Mouse (Mus musculus) T-helper 2 cell (primary cell): Measurements from ENCODE around the gene Inafm2.

Experiments used
- in situ Hi-C: fragments of 300-600 bp; cut with MboI, MseI; formaldehyde crosslinking; loops from one replicate; pipeline ENCODE4 v1.15.1; 2025; ENCODE audit warnings: high pct_unique_total_duplicates

The Inafm2 gene

DNA sequence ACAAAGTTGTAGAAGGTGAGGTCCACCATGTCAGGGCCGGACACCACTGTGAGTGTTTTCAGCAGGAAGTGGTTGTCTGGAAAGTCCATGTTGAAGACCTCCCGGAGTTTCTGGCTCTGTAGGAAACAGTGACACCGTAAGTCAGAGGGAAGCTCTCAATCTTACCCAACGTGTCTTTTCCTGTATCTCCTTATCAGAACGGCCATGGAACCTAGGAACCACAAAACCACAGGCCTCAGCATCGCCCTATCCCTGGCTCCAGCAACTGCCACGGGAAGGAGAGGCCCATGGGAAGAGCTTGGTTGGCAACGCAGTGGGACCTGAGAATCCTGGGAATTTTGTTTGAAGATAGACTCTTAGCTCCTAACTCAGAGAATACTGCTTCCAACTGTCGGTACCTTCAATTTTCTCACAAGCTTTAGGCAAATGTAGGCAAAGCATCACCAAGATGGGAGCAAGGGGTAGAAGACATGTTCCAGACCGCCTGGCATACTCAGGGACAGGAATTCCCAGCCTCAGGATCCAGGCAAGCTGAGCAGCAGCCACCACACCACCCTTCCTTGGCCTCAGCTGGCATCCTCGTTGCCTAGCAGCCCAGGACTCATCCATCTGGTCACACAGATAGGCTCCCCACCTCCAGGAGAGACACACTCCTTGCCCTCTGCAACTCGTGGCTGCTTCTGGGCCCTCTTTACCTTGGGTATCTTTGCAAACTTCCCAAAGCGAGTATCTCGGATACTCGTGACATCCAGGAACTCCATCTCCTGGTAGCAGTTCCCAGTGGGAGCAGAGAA, 21.7 kb upstream of the Inafm2 start:
- in situ Hi-C loops = loop anchor here (25.0 kb wide), 1 partner anchor 1613 kb away; no protein-coding TSS in a partner anchor

DNA sequence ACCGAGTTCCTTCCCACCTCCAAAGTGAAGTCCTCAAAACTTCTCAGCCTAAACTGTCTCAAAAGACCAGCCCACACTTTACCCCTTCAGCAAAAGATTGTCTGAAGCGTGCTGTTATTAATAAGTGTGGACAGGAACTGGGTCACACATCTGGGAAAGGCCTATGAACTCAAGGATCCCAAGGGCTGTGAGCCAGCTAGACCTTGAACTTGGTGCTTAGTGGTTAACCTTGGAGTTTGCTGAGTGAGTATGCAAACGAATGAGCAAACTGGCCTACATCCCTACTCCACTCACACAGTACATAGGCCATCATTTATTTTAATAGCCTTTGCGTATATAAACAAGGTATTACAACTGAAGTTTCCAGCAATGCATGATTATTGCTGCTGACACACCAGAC, 20.0 kb upstream of the Inafm2 start:
- in situ Hi-C loops = no loop called here

- in situ Hi-C loops = no loop called here
Measured at GRCm38 (mm10) chr2:118726873-118727272, 18.7 kb upstream of the Inafm2 start.

- in situ Hi-C loops = no loop called here
Measured at GRCm38 (mm10) chr2:118727911-118728310, 17.6 kb upstream of the Inafm2 start.

GRCm38 (mm10) chr2:118728337-118728736, 17.2 kb upstream of the Inafm2 start, which contains the start of gene Plcb2:
Gene Plcb2, minus strand, starts transcription at chr2:118728438.
- in situ Hi-C loops = no loop called here

DNA sequence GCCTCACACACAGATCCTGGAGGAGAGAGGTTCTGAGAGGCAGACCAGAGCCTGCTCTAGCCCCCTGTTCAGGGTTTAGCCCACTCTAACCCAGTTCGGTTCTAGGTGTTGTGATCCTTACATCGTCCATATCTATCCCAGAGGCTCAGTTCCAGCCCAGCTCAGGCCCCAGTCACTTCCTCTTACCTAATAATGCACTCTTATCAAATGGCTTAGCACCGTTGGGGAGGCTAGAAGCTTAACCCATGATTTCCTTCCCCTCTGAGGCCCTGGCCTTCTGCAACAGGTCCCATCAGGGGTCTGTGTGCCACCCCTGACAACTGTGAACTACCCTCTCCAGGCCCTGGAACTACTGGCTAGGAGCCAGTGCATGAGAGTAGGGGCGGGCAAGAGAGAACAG, 16.4 kb upstream of the Inafm2 start:
- in situ Hi-C loops = no loop called here

GRCm38 (mm10) chr2:118729816-118730621, 15.5 kb upstream of the Inafm2 start:
- in situ Hi-C loops = no loop called here

DNA sequence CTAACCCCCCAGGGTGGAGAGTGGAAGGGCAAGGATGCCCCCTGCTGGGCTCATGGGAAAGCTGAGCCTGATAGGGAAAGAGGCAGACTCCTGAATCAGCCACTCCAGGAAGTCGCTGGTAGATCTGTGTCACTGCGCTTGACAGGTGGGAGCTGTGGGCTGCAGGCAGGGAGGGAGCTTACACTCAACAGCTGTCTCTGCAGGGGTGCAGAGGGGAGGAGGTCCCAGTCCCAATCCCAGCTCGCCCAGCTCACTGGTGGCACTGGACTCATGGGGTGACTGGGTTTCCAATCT, 15.0 kb upstream of the Inafm2 start:
- in situ Hi-C loops = no loop called here

- in situ Hi-C loops = no loop called here
Measured at GRCm38 (mm10) chr2:118731981-118732380, 13.6 kb upstream of the Inafm2 start.

GRCm38 (mm10) chr2:118733341-118733740, 12.2 kb upstream of the Inafm2 start:
- in situ Hi-C loops = no loop called here

DNA sequence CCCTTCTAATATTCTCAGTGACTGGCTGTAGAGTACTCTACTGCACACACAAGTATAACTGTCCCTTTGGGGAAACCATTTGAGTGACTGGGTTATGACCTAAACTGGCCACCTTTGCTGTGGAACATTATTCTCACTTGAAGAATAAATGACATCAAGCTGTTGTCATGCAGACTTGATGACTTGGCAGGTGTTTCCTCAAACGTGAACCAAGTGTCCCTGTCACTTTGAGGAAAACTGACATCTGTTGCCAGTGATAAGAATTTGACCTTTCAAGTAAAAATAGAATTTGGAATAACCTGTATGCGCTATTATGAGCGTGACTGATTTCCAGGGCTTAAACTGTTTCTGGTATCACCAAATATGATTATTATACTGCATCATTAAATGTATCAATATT, 5.2 kb upstream of the Inafm2 start:
- in situ Hi-C loops = no loop called here

DNA sequence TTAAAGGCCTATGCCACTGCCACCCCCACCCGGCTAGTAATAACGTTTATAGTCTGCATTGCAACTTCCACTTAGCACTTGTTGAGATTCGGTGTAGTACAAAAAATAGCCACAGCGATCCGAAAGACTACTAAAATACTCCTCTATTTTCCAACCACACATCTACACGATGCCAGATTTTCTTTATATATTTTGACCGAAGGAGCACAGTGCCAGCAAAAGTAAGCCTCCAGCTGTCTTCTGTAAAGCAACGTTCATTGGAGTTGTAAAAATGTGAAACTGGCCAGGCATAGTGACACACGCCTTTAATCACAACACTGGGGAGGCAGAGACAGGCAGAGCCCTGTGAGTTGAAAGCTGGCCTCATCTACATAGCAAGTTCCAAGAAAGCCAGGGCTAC, 4.4 kb upstream of the Inafm2 start:
- in situ Hi-C loops = no loop called here

DNA sequence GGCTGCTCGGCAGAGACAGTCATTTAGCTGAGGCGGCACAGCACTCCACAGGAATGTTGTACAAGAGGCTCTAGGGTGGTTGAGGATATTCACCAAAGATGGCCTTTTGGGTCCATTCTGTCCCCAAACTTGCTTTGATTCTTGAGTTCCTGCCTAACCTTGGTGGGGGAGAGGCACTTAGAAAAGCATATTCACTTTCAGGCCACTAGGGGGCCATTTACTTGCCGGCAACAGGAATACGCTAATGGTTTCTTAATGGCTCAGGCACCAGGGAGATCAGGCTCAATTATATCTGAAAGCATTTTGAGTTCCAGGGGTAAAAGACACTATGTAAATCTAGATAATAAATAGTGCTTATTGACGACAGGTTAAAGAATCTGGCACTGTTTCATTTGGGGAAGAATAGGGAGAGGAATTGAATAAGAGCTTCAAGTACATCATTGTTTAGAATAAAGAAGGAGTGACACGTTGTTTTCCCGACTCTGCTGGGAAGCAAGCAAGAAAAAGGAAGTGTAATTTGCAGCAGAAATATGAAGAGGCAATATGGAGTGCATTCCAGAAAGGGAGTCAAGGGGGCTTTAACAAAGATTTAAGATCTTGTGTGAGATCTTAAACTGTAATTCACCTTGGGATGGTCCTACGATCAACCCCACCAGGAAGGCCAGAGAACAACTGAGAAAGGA, 2.2 kb upstream of the Inafm2 start:
- in situ Hi-C loops = no loop called here

GRCm38 (mm10) chr2:118744621-118745020, 937 bp upstream of the Inafm2 start:
- in situ Hi-C loops = no loop called here

DNA sequence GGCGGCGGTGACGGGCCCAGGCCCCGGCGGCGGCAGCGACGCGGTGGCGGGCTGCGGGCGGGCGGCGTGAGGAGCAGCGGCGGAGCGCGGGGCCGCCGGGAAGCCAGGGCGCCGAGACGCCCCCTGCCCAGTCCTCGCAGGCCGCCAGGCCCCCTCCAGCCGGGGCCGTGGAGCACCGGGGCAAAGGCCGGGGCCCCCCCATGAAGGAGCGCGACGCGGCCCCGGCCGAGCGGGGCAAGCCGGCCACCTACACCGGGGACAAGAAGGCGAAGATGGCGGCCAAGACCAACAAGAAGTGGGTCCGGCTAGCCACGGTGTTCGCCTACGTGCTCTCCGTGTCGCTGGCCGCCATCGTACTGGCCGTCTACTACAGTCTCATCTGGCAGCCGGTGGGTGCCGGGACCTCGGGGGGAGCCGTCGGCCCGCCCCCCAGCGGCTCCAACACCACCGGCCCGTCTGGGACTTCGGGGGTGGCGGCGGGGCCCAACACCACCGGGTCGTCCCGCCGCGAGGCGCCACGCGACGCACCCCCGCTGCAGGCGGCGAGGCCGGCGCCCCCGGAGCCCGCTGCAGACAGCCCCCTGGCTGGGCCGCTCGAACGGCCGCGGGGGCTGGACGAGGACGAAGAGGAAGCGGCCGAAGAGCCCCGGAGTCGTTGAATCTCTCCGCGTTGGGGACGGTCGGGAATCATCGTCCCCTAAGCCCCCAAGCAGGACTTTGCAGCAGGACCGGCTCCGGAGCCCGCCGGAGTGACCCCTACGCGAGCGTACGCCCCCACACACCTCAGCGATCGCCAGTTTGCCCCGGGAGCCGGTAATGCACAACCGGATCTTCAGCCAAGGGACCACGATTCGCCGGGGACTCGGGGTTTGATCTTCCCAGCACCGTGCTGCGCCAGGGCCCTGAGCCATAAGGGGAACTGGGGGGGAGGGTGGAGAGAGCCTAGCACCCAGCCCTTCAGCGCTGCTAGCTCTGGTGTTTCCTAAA, 650 bp downstream of the Inafm2 start:
- in situ Hi-C loops = no loop called here

DNA sequence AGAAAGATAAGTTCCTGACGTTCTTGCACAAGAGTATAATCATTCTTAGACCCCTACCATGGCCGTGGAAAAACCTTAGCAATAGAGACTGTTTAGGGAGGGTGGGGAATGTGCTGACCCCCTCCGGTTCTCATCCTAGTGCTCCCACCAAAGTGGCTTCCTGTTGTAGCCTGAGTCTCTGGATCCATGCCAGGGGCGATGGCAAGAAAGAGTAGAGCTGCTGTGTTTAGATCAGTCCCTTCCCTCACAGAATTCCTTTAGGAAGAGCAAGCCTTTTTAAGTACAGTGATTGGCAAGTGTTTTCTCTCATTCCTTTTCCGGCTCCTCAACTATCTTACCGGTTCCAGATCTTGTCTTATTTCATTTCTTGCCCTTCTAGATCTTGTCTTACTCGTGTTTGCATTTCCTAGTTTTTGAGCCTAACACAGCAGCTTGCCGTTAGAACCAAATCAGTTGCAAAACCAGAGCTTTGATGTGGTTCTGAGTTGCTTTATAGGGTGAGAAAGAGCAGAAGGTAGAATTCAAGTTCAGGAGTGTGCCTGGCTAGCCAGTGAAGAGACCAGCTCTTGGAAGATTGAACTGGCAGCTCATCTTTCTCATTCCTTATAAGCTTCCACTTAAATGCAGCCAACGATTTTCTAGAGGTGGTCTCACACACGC, 1.9 kb downstream of the Inafm2 start:
- in situ Hi-C loops = no loop called here

- in situ Hi-C loops = no loop called here
Measured at GRCm38 (mm10) chr2:118749341-118749884, 3.9 kb downstream of the Inafm2 start.

- in situ Hi-C loops = no loop called here
Measured at GRCm38 (mm10) chr2:118750476-118750875, 4.9 kb downstream of the Inafm2 start.

DNA sequence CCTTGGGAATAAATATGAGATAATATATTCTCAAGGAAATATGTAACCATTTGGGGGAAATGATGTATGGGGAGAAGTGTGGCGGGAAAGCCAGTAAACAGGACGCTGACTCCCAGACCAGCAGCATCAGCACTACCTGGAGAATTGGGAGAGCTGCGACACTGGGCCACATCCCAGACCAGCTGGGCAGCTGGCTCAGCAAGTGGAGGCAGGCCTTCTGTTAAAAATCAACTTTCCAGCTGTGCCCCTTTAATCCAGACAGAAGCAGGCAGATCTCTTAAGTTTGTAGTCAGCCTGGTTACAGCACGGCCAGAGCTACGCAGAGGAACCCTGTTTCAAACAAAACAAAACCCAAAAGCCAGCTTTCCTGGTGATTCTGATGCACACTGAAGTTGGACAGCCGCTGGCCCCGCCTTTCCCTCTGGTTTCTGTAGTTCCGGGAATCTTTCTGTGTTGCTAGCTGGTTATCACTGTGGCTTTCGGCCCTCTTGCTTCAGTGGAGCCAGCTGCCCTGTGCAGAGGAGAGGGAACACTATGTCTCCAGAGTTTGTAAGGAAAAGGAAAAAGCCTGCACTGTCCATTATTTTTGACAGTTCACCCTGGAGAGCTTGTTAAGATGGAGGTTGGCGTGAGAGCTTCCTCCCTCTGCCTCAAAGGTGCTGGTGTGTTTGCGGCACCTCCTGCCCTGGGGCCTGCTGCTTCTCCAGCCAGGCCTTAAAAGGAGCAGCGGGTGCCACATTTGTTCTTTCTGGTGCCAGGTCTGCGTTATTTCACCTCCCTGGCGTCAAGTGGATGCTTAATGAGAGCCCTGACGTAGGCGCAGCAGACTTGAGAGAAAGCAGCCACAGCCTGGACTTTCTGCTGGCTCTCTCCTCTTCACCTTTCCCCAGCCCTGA, 6.6 kb downstream of the Inafm2 start:
- in situ Hi-C loops = no loop called here

DNA sequence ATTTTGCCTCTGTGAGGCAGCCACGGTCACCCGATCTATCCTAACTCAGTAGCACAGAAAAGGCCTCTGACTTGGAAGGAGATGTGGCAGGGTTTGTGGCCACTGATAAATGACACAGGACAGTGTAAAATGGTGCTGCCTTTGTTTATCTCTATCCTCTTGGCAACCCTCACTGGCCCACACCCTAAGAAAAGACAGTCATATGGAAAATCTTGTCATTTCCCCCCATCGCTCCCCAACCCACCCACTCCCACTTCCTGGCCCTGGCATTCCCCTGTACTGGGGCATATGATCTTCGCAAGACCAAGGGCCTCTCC, 7.2 kb downstream of the Inafm2 start:
- in situ Hi-C loops = no loop called here
